Mouse (Mus musculus) liver, postnatal 0 days (tissue): ENCODE measurements around the gene Caln1. TPM values are rescaled to one million over a fixed set of nuclear protein-coding genes. Genes with fewer than 3 reads are reported as not detected.
A peak's percentile ranks its signal among the peaks of the same experiment; 100 is the strongest.

ENCODE experiments used
- ATAC-seq: fragments of 200-750 bp; cut with Nextera tagmentation; 2 replicates; pipeline ENCODE4 v1.8.0; 2017; ENCODE audit warnings: mild to moderate bottlenecking, moderate library complexity
- DNase-seq: peaks from one replicate; pipeline ENCODE4 v3.0.0-alpha.2; 2016
- H3K27ac ChIP-seq: fragments of 300-500 bp; sonication (generic); 2 replicates; pipeline ENCODE4 v1.5.1; 2014; ENCODE audit warnings: antibody characterized with exemption, moderate library complexity, mild to moderate bottlenecking, low read depth
- H3K27me3 ChIP-seq: fragments of 300-500 bp; sonication (generic); 2 replicates; pipeline ENCODE4 v1.6.1; 2014; ENCODE audit warnings: low read length, control low read depth, mixed read lengths; ENCODE audit not compliant: insufficient read depth
- H3K36me3 ChIP-seq: fragments of 300-500 bp; sonication (generic); replicated peaks from 2 replicates; pipeline ENCODE4 v1.6.1; 2014; ENCODE audit warnings: mild to moderate bottlenecking, control low read depth, low read length, moderate library complexity, mixed read lengths; ENCODE audit not compliant: insufficient read depth
- H3K4me1 ChIP-seq: fragments of 300-500 bp; sonication (generic); 2 replicates; pipeline ENCODE4 v1.6.1; 2014; ENCODE audit warnings: antibody characterized with exemption, mild to moderate bottlenecking, control low read depth; ENCODE audit not compliant: insufficient read depth
- H3K4me2 ChIP-seq: fragments of 300-500 bp; sonication (generic); 2 replicates; pipeline ENCODE4 v1.6.1; 2014; ENCODE audit warnings: low read depth, mild to moderate bottlenecking, low read length, moderate library complexity, mixed read lengths
- H3K4me3 ChIP-seq: fragments of 300-500 bp; sonication (generic); 2 replicates; pipeline ENCODE4 v1.5.1; 2014; ENCODE audit warnings: low read depth, low read length
- H3K9ac ChIP-seq: fragments of 300-500 bp; sonication (generic); replicated peaks from 2 replicates; pipeline ENCODE4 v1.6.1; 2014; ENCODE audit warnings: mild to moderate bottlenecking, moderate library complexity
- H3K9me3 ChIP-seq: fragments of 300-500 bp; sonication (generic); 2 replicates; pipeline ENCODE4 v1.6.1; 2016; ENCODE audit warnings: mild to moderate bottlenecking, control low read depth, low read length, mixed read lengths
- CTCF ChIP-seq: sonication (generic); IDR thresholded peaks from 2 replicates; pipeline ENCODE4 v1.5.1; 2016; ENCODE audit warnings: antibody characterized with exemption, low read depth
- EP300 ChIP-seq: IDR thresholded peaks from 2 replicates; pipeline ENCODE4 v1.6.1; 2016; ENCODE audit warnings: antibody characterized with exemption, low read depth, mild to moderate bottlenecking
- WGBS: fragments of 180-500 bp; shearing (Covaris S2); extraction: QIAGEN DNeasy Blood & Tissue Kit; methylation state at CpG from one replicate; pipeline ENCODE4 v1.1.7; 2014; ENCODE audit not compliant: insufficient replicate concordance; 5-methylcytosine and 5-hydroxymethylcytosine counted together
- polyA plus RNA-seq: library from polyadenylated mRNA; unstranded; fragments of >200 nt; fragmentation: Nextera tagmentation; extraction: Ambion mirVana; gene quantifications from 2 replicates; pipeline ENCODE4 v1.2.1, GENCODE M21; 2015

The Caln1 gene
- polyA plus RNA-seq, 1 experiment from 2014 or later: 3.0 TPM

GRCm38 (mm10) chr5:130859736-130860135 is 490.5 kb downstream of the Caln1 start:
- Histone ChIP-seq H3K4me1 (no peaks in the 10 kb centered on the region), H3K9me3 (no peaks in the 10 kb centered on the region), H3K9ac (no peak overlapping the region), H3K4me2 (no peak overlapping the region), H3K4me3 (no peak overlapping the region), H3K27ac (peak overlapping the region; percentile 75), H3K36me3 (no peaks in the 10 kb centered on the region), H3K27me3 (no peaks in the 10 kb centered on the region)
- ATAC-seq: no peak
- TF ChIP-seq CTCF (peak; percentile 51), EP300 (no peak)
- DNase-seq: peak; percentile 24
- WGBS: 39% methylated on average over 6 of the region's 6 CpGs

DNA sequence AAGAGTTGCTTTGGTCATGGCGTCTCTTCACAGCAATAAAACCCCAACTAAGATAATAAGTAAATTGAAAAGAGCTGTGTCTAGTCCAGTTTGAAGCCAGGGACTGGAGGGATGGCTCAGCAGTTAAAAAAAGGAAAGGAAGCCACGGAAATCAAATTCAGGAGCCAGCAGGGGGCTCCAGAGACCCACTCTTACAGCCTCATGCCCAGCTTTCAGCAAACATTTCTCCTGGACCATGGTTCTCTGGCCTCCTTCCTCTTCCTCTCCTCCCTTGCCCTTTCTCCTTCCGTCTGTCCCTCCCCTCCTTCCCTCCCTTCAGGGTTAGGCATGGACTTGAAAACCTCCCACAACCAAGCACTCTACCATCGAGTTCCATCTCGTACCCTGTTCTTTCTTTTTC is 493.0 kb downstream of the Caln1 start:
- no peak for TF ChIP-seq EP300
- TF ChIP-seq CTCF: no peak
- Histone ChIP-seq H3K4me1 (no peaks in the 10 kb centered on the region), H3K4me3 (no peak overlapping the region), H3K27ac (no peak overlapping the region), H3K27me3 (no peaks in the 10 kb centered on the region), H3K4me2 (no peak overlapping the region), H3K9me3 (no peaks in the 10 kb centered on the region), H3K36me3 (no peaks in the 10 kb centered on the region), H3K9ac (no peak overlapping the region)
- DNase-seq (no peak), ATAC-seq (no peak)
- WGBS: 49% methylated on average over 5 of the region's 5 CpGs

DNA sequence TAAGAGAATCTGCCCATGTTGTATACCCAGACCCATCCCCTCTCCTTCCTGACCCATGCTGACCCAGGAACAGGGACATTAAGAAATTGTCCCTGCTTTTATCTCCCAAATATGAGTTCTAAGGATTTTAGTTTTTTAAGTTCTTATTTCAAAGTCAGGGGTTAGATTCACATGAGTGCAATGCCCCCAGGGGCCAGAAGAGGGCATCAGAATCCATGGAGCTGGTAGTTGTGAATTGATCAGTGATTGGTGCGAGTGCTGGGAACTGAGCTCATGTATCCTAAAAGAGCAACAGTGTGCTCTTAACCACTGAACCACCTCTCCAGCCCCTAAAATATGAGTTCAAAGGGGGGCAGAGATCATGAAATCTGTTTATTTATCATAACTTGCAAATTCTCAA is 500.6 kb downstream of the Caln1 start:
- TF ChIP-seq EP300: no peak
- TF ChIP-seq CTCF: peak; percentile 27
- no peak for ATAC-seq
- Histone ChIP-seq H3K27ac (no peak overlapping the region), H3K27me3 (no peaks in the 10 kb centered on the region), H3K36me3 (no peaks in the 10 kb centered on the region), H3K4me2 (no peak overlapping the region), H3K9ac (no peak overlapping the region), H3K4me3 (no peak overlapping the region), H3K9me3 (0 out of 2 replicates have a peak, but pooled peaks cover 3% of the 10 kb centered on the region), H3K4me1 (no peaks in the 10 kb centered on the region)
- no peak for DNase-seq
- 89% methylated on average over 1 of the region's 1 CpGs for WGBS

GRCm38 (mm10) chr5:130871086-130871485 is 501.8 kb downstream of the Caln1 start:
- no peak overlapping the region for H3K27ac ChIP-seq
- no peak overlapping the region for H3K4me3 ChIP-seq
- 53% methylated on average over 8 of the region's 8 CpGs for WGBS
- no peak overlapping the region for H3K9ac ChIP-seq
- H3K4me1 ChIP-seq: no peaks in the 10 kb centered on the region
- no peak for DNase-seq
- H3K4me2 ChIP-seq: no peak overlapping the region
- ATAC-seq: no peak
- H3K9me3 ChIP-seq: 0 out of 2 replicates have a peak, but pooled peaks cover 3% of the 10 kb centered on the region
- H3K27me3 ChIP-seq: no peaks in the 10 kb centered on the region
- H3K36me3 ChIP-seq: no peaks in the 10 kb centered on the region
- TF ChIP-seq EP300: no peak
- no peak for TF ChIP-seq CTCF

- Histone ChIP-seq H3K9ac (no peak overlapping the region), H3K4me1 (no peaks in the 10 kb centered on the region), H3K4me3 (no peak overlapping the region), H3K27me3 (no peaks in the 10 kb centered on the region), H3K27ac (no peak overlapping the region), H3K4me2 (no peak overlapping the region), H3K9me3 (0 out of 2 replicates have a peak, but pooled peaks cover 3% of the 10 kb centered on the region), H3K36me3 (no peaks in the 10 kb centered on the region)
- ATAC-seq: no peak
- TF ChIP-seq EP300 (no peak), CTCF (no peak)
- no peak for DNase-seq
- WGBS: 72% methylated on average over 3 of the region's 3 CpGs
Measured at GRCm38 (mm10) chr5:130875391-130875790, 506.1 kb downstream of the Caln1 start.

- ATAC-seq (no peak), DNase-seq (no peak)
- Histone ChIP-seq H3K9me3 (0 out of 2 replicates have a peak, but pooled peaks cover 2% of the 10 kb centered on the region), H3K9ac (no peak overlapping the region), H3K4me2 (no peak overlapping the region), H3K4me1 (no peaks in the 10 kb centered on the region), H3K36me3 (no peaks in the 10 kb centered on the region), H3K4me3 (no peak overlapping the region), H3K27ac (no peak overlapping the region), H3K27me3 (no peaks in the 10 kb centered on the region)
- no peak for TF ChIP-seq CTCF
- TF ChIP-seq EP300: no peak
- 73% methylated on average over 5 of the region's 5 CpGs for WGBS
Measured at GRCm38 (mm10) chr5:130880331-130880730, 511.1 kb downstream of the Caln1 start.

GRCm38 (mm10) chr5:130891735-130892134 is 522.5 kb downstream of the Caln1 start:
- no peaks in the 10 kb centered on the region for H3K36me3 ChIP-seq
- no peaks in the 10 kb centered on the region for H3K9me3 ChIP-seq
- ATAC-seq: no peak
- H3K4me2 ChIP-seq: no peak overlapping the region
- H3K27me3 ChIP-seq: no peaks in the 10 kb centered on the region
- TF ChIP-seq CTCF: no peak
- no peak for TF ChIP-seq EP300
- no peaks in the 10 kb centered on the region for H3K4me1 ChIP-seq
- H3K4me3 ChIP-seq: no peak overlapping the region
- no peak overlapping the region for H3K27ac ChIP-seq
- no peak for DNase-seq
- H3K9ac ChIP-seq: no peak overlapping the region
- 71% methylated on average over 5 of the region's 5 CpGs for WGBS
